Mouse (Mus musculus) forebrain, embryonic 13.5 days (tissue): Measurements from ENCODE around the gene Cfap97. TPM values are rescaled to one million over a fixed set of nuclear protein-coding genes. Genes with fewer than 3 reads are reported as not detected.

ENCODE experiments used
- ATAC-seq: fragments of 200-750 bp; cut with Nextera tagmentation; 2 replicates; pipeline ENCODE4 v1.8.0; 2017
- H3K27ac ChIP-seq: fragments of 300-500 bp; sonication (generic); 2 replicates; pipeline ENCODE4 v1.5.1; 2015; ENCODE audit warnings: inconsistent platforms, mild to moderate bottlenecking, moderate library complexity
- H3K27me3 ChIP-seq: fragments of 300-500 bp; sonication (generic); 2 replicates; pipeline ENCODE4 v1.6.1; 2015; ENCODE audit warnings: mild to moderate bottlenecking, inconsistent platforms
- H3K36me3 ChIP-seq: fragments of 300-500 bp; sonication (generic); 2 replicates; pipeline ENCODE4 v1.6.1; 2015; ENCODE audit warnings: mild to moderate bottlenecking, inconsistent platforms; ENCODE audit not compliant: poor library complexity, severe bottlenecking
- H3K4me1 ChIP-seq: fragments of 300-500 bp; sonication (generic); 2 replicates; pipeline ENCODE4 v1.6.1; 2015; ENCODE audit warnings: inconsistent platforms
- H3K4me2 ChIP-seq: fragments of 300-500 bp; sonication (generic); 2 replicates; pipeline ENCODE4 v1.6.1; 2015; ENCODE audit warnings: inconsistent platforms, mild to moderate bottlenecking, moderate library complexity
- H3K4me3 ChIP-seq: fragments of 300-500 bp; sonication (generic); 2 replicates; pipeline ENCODE4 v1.5.1; 2015; ENCODE audit warnings: mild to moderate bottlenecking, inconsistent platforms
- H3K9ac ChIP-seq: fragments of 300-500 bp; sonication (generic); 2 replicates; pipeline ENCODE4 v1.6.1; 2015; ENCODE audit warnings: mild to moderate bottlenecking, inconsistent platforms
- H3K9me3 ChIP-seq: fragments of 300-500 bp; sonication (generic); replicated peaks from 2 replicates; pipeline ENCODE4 v1.6.1; 2016; ENCODE audit warnings: inconsistent platforms
- WGBS: fragments of 180-500 bp; shearing (Covaris S2); methylation state at CpG from one replicate; pipeline ENCODE4 v1.1.7; 2015; 5-methylcytosine and 5-hydroxymethylcytosine counted together
- polyA plus RNA-seq: library from polyadenylated mRNA; unstranded; fragments of >200 nt; fragmentation: Nextera tagmentation; extraction: Ambion mirVana; gene quantifications from 2 replicates; pipeline ENCODE4 v1.2.1, GENCODE M21; 2015

Cfap97 gene
- polyA plus RNA-seq, 1 experiment from 2014 or later: 27.4 TPM

DNA sequence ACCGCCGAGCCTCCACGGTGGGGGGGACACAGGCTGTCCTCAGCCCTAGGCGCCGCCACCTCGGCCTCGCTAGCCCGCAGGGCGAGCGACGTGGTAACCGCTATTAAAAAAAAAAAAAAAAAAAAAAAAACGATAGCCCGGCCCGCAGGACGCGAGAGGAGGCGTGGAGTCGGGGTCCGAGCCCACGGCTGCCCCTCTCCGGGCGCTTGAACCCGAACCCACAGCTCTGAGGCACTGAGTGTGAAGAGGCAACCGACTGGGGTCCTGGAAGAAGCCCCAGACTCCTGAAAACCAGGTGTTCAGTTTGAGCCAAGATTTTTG, 12.3 kb downstream of the Cfap97 start:
- ATAC-seq: no peak; the same call in none of the 2 replicates
- 0% methylated on average over 24 of the region's 25 CpGs for WGBS
- peak overlapping the region; percentile 87 for H3K9ac ChIP-seq

DNA sequence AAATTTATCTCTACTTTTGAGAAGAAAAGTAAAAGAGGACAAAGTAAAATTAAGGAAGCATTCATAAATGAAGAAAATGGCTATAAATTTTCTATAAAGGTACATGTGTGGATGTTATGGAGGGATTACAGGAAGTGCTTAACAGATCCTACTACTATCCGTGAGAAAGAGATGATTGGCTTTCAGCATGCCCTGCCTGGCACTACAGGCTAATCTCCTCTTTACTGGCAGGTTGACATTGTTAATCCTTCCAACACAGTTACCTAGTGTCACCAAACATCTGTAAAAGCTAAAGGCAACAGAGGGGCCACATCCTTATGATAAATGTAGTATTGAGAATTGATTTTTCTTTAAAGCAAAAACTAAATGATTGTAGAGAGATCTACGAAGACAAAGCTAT, 22.1 kb downstream of the Cfap97 start:
- no peaks in the 10 kb centered on the region for H3K4me1 ChIP-seq
- no peak for ATAC-seq

More for the DNA sequence above, 12.3 kb downstream of the Cfap97 start:
- Histone ChIP-seq H3K27ac (peak overlapping the region; percentile 84), H3K4me1 (peaks cover 20% of the 10 kb centered on the region), H3K36me3 (0 out of 2 replicates have a peak, but pooled peaks cover 3% of the 10 kb centered on the region), H3K9me3 (no peaks in the 10 kb centered on the region), H3K4me3 (peak overlapping the region; percentile 75), H3K4me2 (peak overlapping the region; percentile 79), H3K27me3 (no peaks in the 10 kb centered on the region)

DNA sequence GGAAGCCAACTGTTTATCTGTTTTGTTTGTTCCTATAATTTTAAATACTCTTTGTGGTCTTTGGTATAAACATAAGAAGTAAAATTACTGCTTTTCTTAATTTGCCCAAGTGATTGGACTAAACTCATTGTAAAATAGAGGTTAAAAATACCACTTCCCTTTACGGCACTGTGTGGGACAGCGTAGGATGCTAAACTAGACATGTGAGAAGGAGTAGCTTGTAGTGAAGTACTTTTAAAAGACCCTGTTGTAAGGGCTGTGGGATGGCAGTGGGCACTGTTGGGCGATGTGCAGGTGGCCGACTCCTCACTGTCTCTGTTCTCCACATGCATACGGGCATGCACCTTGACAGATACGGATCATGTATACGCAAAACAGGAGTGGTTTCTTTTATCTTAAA, 28.6 kb downstream of the Cfap97 start:
- Histone ChIP-seq H3K9ac (no peak overlapping the region), H3K4me1 (no peaks in the 10 kb centered on the region), H3K4me2 (no peak overlapping the region), H3K27me3 (no peaks in the 10 kb centered on the region), H3K9me3 (no peaks in the 10 kb centered on the region), H3K36me3 (peaks cover 13% of the 10 kb centered on the region; the same call in 1 of the 2 replicates), H3K27ac (no peak overlapping the region), H3K4me3 (no peak overlapping the region)
- 95% methylated on average over 7 of the region's 7 CpGs for WGBS
- no peak for ATAC-seq

More for the DNA sequence above, 22.1 kb downstream of the Cfap97 start:
- no peak overlapping the region for H3K4me2 ChIP-seq
- H3K9ac ChIP-seq: no peak overlapping the region
- H3K27ac ChIP-seq: no peak overlapping the region
- 94% methylated on average over 2 of the region's 2 CpGs for WGBS
- H3K27me3 ChIP-seq: no peaks in the 10 kb centered on the region
- peaks cover 19% of the 10 kb centered on the region for H3K36me3 ChIP-seq
- no peaks in the 10 kb centered on the region for H3K9me3 ChIP-seq
- H3K4me3 ChIP-seq: no peak overlapping the region

DNA sequence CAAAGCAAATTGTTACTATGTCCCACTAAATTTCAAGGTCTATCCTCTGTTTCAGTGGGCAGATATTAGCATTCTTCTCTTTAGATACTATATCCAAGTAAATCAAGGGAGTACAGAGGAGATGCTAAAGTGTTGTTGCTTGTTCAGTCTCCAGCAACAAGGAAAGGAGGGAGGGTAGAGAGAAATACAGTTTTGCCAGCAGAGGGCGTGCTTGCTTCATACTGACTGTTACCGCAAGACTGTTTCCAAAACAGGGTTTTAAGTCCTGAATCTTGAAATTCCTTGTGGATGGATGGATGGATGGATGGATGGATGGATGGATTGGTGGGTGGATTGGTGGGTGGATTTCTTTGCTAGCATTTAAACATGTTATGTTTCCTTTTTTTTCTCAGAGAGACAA, 33.8 kb downstream of the Cfap97 start:
- no peak overlapping the region for H3K27ac ChIP-seq
- no peak overlapping the region for H3K4me2 ChIP-seq
- H3K36me3 ChIP-seq: peaks cover 10% of the 10 kb centered on the region; the same call in 1 of the 2 replicates
- no peak overlapping the region for H3K9ac ChIP-seq
- ATAC-seq: no peak
- H3K4me3 ChIP-seq: no peak overlapping the region
- no peaks in the 10 kb centered on the region for H3K4me1 ChIP-seq
- H3K27me3 ChIP-seq: no peaks in the 10 kb centered on the region
- H3K9me3 ChIP-seq: no peaks in the 10 kb centered on the region
- WGBS: 7% methylated on average over 2 of the region's 2 CpGs

DNA sequence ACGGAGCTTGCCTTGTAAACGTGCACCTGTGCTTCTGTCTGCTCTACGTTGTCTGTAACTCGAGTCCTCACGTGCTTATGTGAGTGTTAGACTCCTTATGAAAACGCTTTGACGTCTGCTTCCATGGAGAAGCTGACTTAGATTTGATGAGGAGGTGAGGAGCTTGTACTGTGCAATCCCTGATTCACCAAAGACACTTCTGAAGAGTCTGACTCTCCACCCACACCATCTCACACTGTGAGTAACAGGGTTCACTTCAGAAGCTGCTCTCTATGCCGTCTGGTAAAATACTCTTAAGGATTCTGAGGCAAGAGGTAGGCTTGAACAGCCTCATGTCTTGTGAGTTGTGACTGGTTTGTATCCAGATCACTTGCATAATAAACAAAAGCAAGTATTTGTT, 41.5 kb downstream of the Cfap97 start:
- WGBS: 89% methylated on average over 8 of the region's 8 CpGs
- no peaks in the 10 kb centered on the region for H3K27me3 ChIP-seq
- no peak for ATAC-seq

DNA sequence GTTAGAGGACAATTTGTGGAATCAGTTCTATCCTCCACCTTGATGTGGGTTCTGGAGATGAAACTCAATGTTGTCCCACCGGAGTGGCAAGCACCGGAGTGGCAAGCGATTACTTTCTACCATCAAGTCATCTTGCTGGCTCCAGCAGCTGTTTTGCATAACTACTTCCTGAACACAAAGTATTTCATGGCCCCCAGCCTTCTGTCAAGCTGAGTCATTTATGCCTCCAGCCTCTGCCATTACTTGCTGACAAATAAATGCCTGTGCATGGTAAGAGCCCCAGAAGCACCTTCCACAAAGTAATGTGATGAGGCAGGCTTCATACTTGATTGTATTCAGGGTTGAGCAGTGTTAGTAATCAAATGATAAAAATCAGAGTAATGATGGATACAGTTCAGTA, 45.3 kb downstream of the Cfap97 start:
- H3K27ac ChIP-seq: no peak overlapping the region
- no peak for ATAC-seq
- H3K4me1 ChIP-seq: no peaks in the 10 kb centered on the region
- no peak overlapping the region for H3K4me3 ChIP-seq
- H3K4me2 ChIP-seq: no peak overlapping the region
- WGBS: 91% methylated on average over 3 of the region's 3 CpGs
- no peaks in the 10 kb centered on the region for H3K27me3 ChIP-seq
- peaks cover 43% of the 10 kb centered on the region for H3K36me3 ChIP-seq
- no peaks in the 10 kb centered on the region for H3K9me3 ChIP-seq
- no peak overlapping the region for H3K9ac ChIP-seq

More for the DNA sequence above, 41.5 kb downstream of the Cfap97 start:
- Histone ChIP-seq H3K9me3 (no peaks in the 10 kb centered on the region), H3K9ac (no peak overlapping the region), H3K4me3 (no peak overlapping the region), H3K36me3 (peaks cover 38% of the 10 kb centered on the region), H3K4me1 (no peaks in the 10 kb centered on the region), H3K27ac (no peak overlapping the region), H3K4me2 (no peak overlapping the region)

DNA sequence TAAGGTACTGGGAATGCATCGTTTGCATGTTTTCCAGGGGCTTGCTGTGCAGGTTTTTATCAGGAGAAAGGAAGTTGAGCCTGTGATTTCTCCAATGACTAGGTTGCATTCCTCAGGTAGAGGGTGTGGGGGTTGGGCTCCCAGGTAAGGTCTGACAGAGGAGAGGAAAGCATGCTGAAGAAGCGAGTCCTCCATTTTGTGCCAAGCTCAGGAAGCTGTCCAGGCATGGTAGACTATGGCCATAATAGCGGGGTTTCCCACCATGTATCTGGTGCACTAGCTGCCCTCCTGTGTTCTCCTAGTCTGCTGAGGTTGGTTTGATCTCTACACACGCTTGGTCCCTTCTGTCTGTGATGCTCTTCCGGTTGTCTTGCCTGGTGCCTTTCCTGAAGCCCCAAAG, 46.1 kb downstream of the Cfap97 start:
- 90% methylated on average over 5 of the region's 5 CpGs for WGBS
- Histone ChIP-seq H3K9me3 (no peaks in the 10 kb centered on the region), H3K4me2 (no peak overlapping the region), H3K27ac (no peak overlapping the region), H3K36me3 (peaks cover 44% of the 10 kb centered on the region), H3K4me1 (no peaks in the 10 kb centered on the region), H3K4me3 (no peak overlapping the region), H3K9ac (no peak overlapping the region), H3K27me3 (no peaks in the 10 kb centered on the region)
- no peak for ATAC-seq

DNA sequence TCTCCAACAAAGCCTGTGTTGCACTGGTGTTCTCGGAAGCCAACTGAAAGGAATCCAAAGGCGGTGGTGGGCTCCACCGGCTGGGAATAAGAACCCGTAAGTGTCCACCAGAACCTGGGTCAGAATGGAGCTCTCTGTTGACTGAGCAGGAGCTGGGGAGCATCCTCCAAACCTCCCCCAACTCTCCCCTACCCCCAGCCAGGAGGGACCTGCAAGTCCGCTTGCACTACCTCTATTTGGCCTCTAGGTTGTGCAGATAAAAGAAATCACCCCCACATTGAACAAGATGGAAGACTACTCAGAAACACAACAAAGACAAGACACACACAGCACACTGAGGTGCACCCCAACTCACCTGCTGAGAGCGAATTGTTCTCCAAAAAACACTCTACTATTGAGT, 50.8 kb downstream of the Cfap97 start:
- H3K27me3 ChIP-seq: no peaks in the 10 kb centered on the region
- ATAC-seq: no peak
- no peaks in the 10 kb centered on the region for H3K9me3 ChIP-seq
- no peak overlapping the region for H3K4me2 ChIP-seq
- 87% methylated on average over 6 of the region's 6 CpGs for WGBS
- H3K27ac ChIP-seq: no peak overlapping the region
- H3K9ac ChIP-seq: no peak overlapping the region
- no peaks in the 10 kb centered on the region for H3K4me1 ChIP-seq
- H3K4me3 ChIP-seq: no peak overlapping the region
- peaks cover 59% of the 10 kb centered on the region for H3K36me3 ChIP-seq

DNA sequence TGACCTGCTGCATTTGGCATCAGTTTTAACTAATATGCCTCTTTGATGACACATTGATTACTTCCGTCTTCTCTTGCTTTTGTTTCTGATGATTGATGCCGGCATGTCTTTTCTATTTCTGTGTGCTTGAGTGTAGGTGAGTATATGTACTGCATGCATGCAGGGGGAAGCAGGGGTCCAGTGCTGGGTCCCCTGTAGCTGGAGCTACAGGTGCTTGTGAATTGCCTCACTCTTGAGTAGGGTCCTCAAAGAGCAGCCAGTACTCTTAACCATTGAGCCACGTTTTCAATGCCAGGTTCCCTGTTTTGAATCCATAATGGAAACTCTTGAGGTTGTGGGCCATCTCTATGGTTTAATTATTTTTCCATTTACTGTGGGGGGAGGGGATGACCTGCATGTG, 52.7 kb downstream of the Cfap97 start:
- ATAC-seq: no peak
- H3K4me1 ChIP-seq: peaks cover 16% of the 10 kb centered on the region
- no peaks in the 10 kb centered on the region for H3K9me3 ChIP-seq
- no peak overlapping the region for H3K4me3 ChIP-seq
- H3K27me3 ChIP-seq: no peaks in the 10 kb centered on the region
- H3K36me3 ChIP-seq: peaks cover 78% of the 10 kb centered on the region
- no peak overlapping the region for H3K4me2 ChIP-seq
- H3K9ac ChIP-seq: no peak overlapping the region
- 88% methylated on average over 3 of the region's 3 CpGs for WGBS
- H3K27ac ChIP-seq: no peak overlapping the region

DNA sequence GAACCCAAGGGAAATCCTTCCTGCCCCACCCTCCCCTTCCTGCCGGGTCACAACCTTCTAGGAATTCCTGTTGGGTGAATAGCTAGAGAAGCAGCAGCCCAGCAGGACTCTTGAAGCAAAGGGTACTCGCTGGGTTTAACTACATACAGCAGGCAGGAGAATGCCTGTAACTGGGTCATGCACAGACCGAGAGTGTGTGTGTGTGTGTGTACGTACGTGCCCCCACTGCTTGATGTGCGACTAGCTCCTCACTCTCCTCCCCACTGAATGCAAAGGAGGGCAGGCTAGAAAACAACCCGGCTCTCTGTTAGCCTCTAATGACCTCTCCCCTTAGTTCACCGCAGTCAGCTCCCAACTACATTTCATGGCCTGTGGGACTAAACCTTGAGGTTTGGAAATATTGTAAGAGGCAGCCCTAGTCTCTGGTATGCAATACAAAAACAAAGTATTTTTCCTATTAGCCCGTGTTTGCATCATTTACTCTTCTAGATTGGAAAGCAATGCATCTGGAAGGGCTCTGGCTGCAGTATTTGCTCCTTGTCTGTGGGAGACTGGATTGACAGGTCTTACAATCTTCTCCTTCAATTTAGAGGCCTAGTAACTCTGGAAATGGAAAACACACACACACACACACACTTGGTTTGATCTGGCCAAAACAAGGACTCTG, 53.5 kb downstream of the Cfap97 start:
- Histone ChIP-seq H3K4me2 (no peak overlapping the region), H3K9me3 (no peaks in the 10 kb centered on the region), H3K27ac (no peak overlapping the region), H3K4me1 (peaks cover 23% of the 10 kb centered on the region), H3K36me3 (peaks cover 78% of the 10 kb centered on the region), H3K9ac (no peak overlapping the region), H3K4me3 (no peak overlapping the region), H3K27me3 (no peaks in the 10 kb centered on the region)
- WGBS: 87% methylated on average over 9 of the region's 9 CpGs
- ATAC-seq: no peak

DNA sequence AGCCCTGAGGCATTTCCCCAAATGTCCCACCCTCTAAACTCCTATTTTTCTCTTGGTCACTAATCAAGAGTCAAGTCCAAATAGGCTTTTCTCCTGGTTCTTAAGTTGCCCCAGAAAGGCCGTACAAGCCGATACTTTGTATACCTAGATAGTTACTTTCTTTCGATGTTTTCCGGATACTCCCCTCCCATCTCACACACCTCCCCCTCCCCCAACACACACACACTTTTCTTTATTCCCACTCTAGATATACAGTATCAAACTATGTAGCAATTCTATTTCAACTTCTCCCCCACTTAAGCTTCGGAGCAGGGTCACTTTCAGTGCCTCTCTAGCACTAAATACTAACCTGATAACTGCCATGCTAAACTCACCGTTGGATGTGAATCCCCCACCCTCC, 54.5 kb downstream of the Cfap97 start:
- WGBS: 90% methylated on average over 6 of the region's 6 CpGs

DNA sequence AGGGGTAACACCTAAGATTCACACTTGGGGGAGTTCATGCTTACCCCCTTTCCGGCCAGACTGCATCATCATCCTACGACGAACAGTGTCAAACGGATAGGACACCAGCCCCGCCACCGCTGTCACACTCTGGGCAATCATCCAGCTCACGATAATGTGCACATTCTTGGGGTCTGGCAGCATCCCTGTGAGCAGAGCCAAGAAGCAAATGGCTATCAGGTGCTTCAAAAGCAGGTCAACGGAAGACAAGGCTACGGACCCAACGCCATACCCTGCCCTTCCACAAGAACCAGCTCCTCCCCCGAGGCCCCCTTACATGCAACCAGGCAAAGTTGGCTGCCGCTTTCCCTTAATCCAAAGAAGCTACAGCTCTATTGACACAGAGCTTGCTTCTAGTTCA, 56.8 kb downstream of the Cfap97 start:
- peak overlapping the region; percentile 78 for H3K4me2 ChIP-seq
- no peaks in the 10 kb centered on the region for H3K9me3 ChIP-seq
- peak overlapping the region; percentile 34; the same call in 1 of the 2 replicates for H3K9ac ChIP-seq
- H3K4me1 ChIP-seq: peaks cover 32% of the 10 kb centered on the region
- H3K27me3 ChIP-seq: peaks cover under 1% of the 10 kb centered on the region; the same call in 1 of the 2 replicates
- peaks cover 57% of the 10 kb centered on the region for H3K36me3 ChIP-seq
- H3K27ac ChIP-seq: no peak overlapping the region
- H3K4me3 ChIP-seq: peak overlapping the region; percentile 69
- no peak for ATAC-seq
- WGBS: 79% methylated on average over 12 of the region's 12 CpGs

More for the DNA sequence above, 54.5 kb downstream of the Cfap97 start:
- ATAC-seq: no peak
- H3K4me1 ChIP-seq: peaks cover 23% of the 10 kb centered on the region
- H3K4me3 ChIP-seq: no peak overlapping the region
- H3K9ac ChIP-seq: no peak overlapping the region
- no peaks in the 10 kb centered on the region for H3K27me3 ChIP-seq
- no peak overlapping the region for H3K27ac ChIP-seq
- H3K4me2 ChIP-seq: no peak overlapping the region
- H3K36me3 ChIP-seq: peaks cover 77% of the 10 kb centered on the region
- no peaks in the 10 kb centered on the region for H3K9me3 ChIP-seq

DNA sequence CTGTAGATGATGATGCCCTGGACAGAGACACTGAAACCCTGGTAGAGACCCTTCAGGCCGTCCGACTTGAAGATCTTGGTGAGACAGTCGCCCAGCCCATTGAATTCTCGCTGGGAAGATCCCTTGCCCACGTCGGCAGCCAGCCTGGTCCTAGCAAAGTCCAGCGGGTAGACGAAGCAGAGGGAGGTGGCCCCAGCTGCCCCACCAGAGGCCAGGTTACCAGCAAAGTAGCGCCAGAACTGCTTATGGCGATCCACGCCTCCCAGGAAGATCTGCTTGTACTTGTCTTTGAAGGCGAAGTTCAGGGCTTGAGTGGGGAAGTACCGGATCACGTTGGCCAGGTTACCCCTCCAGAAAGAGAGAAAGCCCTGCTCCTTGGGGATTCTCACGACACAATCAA, 57.5 kb downstream of the Cfap97 start:
- no peaks in the 10 kb centered on the region for H3K9me3 ChIP-seq
- H3K4me2 ChIP-seq: peak overlapping the region; percentile 78
- H3K27me3 ChIP-seq: peaks cover 3% of the 10 kb centered on the region; the same call in 1 of the 2 replicates
- H3K9ac ChIP-seq: peak overlapping the region; percentile 95
- 83% methylated on average over 15 of the region's 15 CpGs for WGBS
- no peak overlapping the region for H3K27ac ChIP-seq
- peak overlapping the region; percentile 69 for H3K4me3 ChIP-seq
- peaks cover 32% of the 10 kb centered on the region for H3K4me1 ChIP-seq
- no peak for ATAC-seq
- peaks cover 50% of the 10 kb centered on the region for H3K36me3 ChIP-seq
